Mouse (Mus musculus): ENCODE data around the gene Ccnd3.
"Not testable (repeated sequence)": the region's sequence is repeated elsewhere in the genome, so short reads cannot be mapped to it uniquely, and the experiment has no call there.

The Ccnd3 gene

GRCm38 (mm10) chr17:47484241-47484921 lies 20.5 kb upstream of the Ccnd3 start:
- no peak for DNase-seq

DNA sequence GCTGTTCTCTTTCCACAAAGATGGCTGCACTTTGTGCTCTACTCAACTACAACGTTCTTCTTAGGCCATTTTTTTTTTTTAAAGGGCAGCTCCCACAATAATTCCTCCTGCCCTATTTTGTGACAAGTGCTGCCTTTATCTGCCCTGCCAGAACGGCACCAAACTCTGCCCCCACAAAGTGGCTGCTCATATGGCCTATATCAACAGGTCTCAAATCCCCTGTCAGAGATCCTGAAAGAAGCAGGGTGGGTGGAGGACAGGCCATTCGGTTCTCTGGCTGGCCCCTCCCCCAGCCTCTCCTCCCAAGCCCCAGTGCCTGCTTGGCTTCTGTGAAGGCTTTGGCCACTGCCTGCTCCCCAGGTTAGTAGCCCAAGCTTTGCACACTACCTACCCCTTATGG lies 19.9 kb upstream of the Ccnd3 start:
- no peak for DNase-seq

- DNase-seq: no peak
Measured at GRCm38 (mm10) chr17:47485791-47486190, 19.1 kb upstream of the Ccnd3 start.

- no peak for DNase-seq
Measured at GRCm38 (mm10) chr17:47490791-47491190, 14.1 kb upstream of the Ccnd3 start.

DNA sequence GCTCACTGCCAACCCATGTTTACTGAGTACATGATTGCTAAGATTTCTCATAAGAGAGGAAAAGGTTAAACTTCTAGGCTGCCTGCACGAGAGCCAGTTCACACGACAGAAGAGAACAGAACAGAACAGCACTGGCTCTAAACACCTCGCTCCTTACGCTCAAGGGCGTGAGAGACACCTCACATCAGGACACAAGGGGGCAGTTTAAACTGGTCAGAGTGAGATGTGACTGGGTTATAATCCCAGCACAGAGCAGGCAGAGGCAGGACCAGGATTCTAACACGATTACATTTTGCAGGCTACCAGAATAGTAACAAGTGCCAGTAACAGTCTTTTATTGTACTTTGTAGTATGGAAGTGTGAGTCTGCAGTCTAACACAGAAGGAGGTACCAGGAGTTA lies 12.1 kb upstream of the Ccnd3 start:
- no peak for DNase-seq

- DNase-seq: no peak
Measured at GRCm38 (mm10) chr17:47493653-47494052, 11.2 kb upstream of the Ccnd3 start.

- no peak for DNase-seq
Measured at GRCm38 (mm10) chr17:47494132-47494531, 10.7 kb upstream of the Ccnd3 start.

DNA sequence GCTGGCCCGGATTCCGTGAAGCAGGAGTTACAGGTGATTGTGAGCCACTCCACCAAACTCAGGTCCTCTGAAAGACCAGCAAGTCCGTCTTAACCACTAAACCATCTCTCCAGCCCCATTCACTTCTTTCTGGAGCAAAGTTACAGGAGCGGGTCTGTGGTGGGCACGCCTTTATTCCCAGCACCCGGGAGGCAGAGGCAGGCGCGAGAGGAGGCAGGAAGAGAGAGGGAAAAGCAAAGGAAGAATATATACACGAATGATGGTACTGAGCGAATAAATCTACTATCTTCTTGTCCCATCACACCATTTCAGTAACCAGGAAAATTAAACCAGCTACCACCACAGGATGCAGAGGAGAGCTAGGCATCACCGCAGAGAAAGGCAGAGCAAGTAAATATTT lies 3.3 kb upstream of the Ccnd3 start:
- DNase-seq: no peak

- peak; percentile 90 for DNase-seq
Measured at GRCm38 (mm10) chr17:47501946-47502706, 2.7 kb upstream of the Ccnd3 start, which contains the start of gene Taf8. Gene Taf8, minus strand, starts transcription at chr17:47502292.

DNA sequence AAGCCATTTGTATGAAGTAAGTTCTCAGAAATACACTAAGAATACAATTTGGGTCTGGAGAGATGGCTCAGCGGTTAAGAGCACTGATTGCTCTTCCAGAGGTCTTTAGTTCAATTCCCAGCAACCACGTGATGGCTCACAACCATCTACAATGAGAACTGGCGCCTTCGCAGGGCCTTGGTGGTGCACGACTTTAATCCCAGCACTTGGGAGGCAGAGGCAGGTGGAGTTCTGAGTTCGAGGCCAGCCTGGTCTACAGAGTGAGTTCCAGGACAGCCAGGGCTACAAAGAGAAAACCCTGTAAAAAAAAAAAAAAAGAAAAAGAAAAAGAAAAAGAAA lies 2.2 kb upstream of the Ccnd3 start:
- not testable (repeated sequence) for DNase-seq

DNA sequence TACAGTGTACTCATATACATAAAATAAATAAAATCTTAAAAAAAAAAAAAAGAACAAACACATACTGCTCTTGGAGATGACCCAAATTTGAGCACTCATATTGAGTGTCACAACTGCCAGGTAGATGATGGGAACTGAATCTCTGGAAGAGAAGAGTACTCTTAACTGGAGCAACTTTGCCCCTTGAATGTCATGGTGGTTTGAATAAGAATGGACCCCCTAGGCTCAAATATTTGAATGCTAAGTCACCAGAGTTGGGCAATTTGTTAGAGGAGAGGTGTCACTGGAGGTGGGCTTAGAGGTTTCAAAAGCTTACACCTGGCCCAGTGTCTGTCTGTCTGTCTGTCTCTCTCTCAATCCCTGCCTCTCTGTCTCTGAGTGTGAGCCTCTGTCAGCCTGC lies 1.2 kb upstream of the Ccnd3 start:
- DNase-seq: no peak

DNA sequence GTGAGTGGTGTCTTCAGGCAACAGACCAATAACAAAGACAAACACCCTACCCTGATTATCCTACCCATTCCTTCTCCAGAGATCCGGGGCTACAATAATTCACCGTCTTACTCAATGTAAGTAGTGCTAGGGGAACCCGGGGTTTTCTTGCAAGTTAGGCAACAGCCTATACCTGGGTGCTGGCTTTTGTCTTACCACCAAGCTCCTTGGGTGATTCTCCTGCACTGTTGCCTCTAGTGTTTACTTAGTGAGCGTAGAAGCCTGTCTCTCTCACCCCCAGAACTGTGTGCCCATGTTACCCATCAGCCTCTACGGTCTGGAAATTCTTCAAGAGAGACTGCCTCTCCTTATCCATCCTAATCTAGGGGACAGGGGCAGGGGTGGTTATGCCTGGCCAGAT lies 623 bp upstream of the Ccnd3 start:
- no peak for DNase-seq

GRCm38 (mm10) chr17:47505566-47505965 lies 715 bp downstream of the Ccnd3 start:
- no peak for DNase-seq

GRCm38 (mm10) chr17:47506042-47506441 lies 1.2 kb downstream of the Ccnd3 start:
- DNase-seq: no peak

- DNase-seq: no peak
Measured at GRCm38 (mm10) chr17:47506697-47507096, 1.8 kb downstream of the Ccnd3 start.

GRCm38 (mm10) chr17:47507523-47507922 lies 2.7 kb downstream of the Ccnd3 start:
- DNase-seq: no peak

DNA sequence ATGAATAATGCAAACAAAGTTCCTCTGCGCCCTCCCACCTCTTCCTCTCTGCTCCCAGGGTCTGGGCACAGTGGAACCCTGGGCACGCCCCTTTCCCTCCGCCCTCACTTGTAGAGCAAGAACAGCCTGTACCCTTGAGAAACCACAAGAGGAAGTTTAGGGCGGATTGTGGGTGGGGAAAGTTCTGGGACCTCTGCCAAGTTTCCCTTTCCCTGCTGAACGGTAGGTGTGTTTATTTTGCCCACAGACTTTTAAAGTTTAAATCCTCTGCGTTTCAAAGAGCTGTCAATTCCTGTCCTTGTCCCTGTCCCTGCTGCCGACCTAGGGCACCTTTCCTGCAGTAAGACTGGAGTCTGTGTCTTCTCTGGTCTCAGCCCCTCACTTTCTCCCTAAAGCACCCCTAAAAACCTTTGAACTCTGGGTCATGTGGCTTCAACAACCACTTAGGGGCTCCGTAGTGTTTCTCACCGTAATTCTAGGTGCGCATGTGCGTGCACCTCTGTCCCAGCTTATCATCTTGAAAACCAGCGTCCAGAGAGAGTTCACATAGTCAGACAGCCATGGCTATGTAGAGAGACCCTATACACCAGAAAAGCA lies 3.3 kb downstream of the Ccnd3 start:
- no peak for DNase-seq

GRCm38 (mm10) chr17:47509031-47509705 lies 4.3 kb downstream of the Ccnd3 start:
- DNase-seq: no peak

DNA sequence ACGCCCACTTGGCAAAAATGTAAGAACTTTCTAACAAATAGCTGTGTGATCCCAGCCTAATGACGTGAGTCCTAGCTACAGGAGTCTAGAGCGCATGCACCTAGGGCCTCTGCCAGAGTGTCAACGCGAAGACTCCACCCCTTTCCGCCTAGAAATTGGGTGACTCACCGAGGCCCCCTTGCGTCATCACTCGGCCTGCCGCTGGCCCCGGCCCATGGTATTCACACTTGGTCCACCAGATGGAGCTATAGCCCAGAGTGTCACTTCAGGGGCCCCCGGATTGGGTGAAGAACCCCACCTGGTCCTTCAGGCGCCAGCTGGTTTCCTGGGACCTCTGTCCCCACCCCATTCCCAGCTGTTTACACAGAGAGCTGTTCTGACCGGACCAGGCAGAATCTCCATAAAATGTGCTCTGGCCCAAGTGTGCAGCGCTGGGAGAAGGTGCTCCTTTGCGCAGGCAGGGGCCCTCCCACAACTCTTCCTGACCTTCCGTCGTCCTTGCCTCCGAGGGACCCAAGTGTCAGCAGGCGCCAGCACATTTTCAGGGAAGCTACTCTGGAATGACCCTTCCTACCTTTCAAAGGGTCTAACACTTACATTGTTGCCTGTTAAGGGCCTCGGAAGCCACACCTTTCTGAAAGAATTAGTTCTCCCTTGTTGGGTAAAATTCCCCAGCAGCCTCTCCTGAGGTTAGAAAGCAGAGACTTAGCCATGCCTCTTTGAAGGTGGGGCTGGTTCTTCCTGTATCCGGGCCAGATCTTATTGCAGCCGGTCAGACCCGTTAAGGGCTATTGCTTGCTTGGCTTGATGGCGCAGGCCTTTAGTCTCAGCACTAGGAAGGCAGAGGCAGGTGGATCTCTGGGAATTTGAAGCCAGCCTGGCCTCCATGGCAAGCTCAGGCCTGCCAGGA lies 6.5 kb downstream of the Ccnd3 start:
- peak; percentile 80 for DNase-seq

- DNase-seq: no peak
Measured at GRCm38 (mm10) chr17:47512956-47513775, 8.3 kb downstream of the Ccnd3 start.

DNA sequence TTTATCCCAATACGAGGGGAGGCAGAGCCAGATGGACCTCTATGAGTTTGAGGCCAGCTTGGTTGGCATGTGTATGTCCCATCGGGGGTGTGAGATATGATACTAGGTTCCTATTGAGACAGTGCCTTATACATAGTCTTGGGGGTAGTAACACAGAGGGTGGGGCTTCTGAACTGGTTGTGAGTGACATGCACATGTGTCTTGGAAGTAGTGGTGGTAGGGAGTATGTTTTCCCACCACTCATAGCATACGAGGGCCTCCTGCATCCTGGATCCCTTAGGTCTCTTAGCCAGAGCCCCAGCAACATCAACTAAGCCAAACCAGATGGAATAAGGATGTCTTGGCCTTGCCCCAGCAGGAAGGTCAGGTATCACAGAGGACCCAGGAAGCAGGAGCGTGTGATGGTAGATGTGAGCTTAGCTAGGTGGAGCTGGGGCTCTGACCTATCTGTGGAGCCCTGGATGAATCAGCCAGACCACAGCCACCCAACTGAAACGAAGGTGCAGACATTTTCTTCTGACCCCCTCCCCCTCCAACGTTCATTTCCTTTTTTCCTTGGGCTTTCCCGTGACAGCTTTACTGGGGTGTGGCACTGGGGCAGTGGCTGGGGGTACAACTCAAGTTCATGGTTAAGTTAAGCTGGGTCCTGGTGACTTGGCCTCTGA lies 10.5 kb downstream of the Ccnd3 start:
- no peak for DNase-seq
